Mouse (Mus musculus) megakaryocyte-erythroid progenitor cell, adult 5-6 weeks (primary cell): Measurements from ENCODE around the gene Pagr1a. TPM values are rescaled to one million over a fixed set of nuclear protein-coding genes. Genes with fewer than 3 reads are reported as not detected.

Source experiments
- ATAC-seq: replicated peaks from 2 replicates; pipeline ENCODE4 v1.8.0; 2016; ENCODE audit warnings: mild to moderate bottlenecking, inconsistent platforms; ENCODE audit not compliant: severe bottlenecking, poor library complexity, low FRiP score, low TSS enrichment
- total RNA-seq, 2 experiments: library from RNA; stranded (forward) in 1 of 2; stranded (reverse) in 1 of 2; fragments of 200-1000, 215-1000 nt in 1 of 2; fragments of >200 nt in 1 of 2; fragmentation: Nextera tagmentation in 1 of 2; gene quantifications; 2 replicates each; pipeline ENCODE4 v1.2.3; 2014 to 2017

The Pagr1a gene
- total RNA-seq (2014; fragmentation: Nextera tagmentation) (62.5 and 66.9 TPM in 2 replicates), total RNA-seq (2017) (24.5 TPM in 1 of 2 replicates, not detected in the other)

GRCm38 (mm10) chr7:127016971-127017949 is at the start of gene Pagr1a:
Gene Pagr1a, minus strand, starts transcription at chr7:127017352.
- peak; percentile 60 for ATAC-seq

GRCm38 (mm10) chr7:127066317-127066716 is 49.2 kb upstream of the Pagr1a start:
- ATAC-seq = no peak

GRCm38 (mm10) chr7:127065538-127065937 is 48.4 kb upstream of the Pagr1a start:
- ATAC-seq = no peak

- no peak for ATAC-seq
These were observed 38.0 kb upstream of the Pagr1a start for GRCm38 (mm10) chr7:127055026-127055585.

GRCm38 (mm10) chr7:127041851-127042672 is 24.9 kb upstream of the Pagr1a start, which contains the start of gene Kif22:
Gene Kif22, minus strand, starts transcription at chr7:127042471.
- peak; percentile 96 for ATAC-seq

GRCm38 (mm10) chr7:127031244-127031643 is 14.1 kb upstream of the Pagr1a start:
- no peak for ATAC-seq

- no peak for ATAC-seq
These were observed 13.0 kb upstream of the Pagr1a start for GRCm38 (mm10) chr7:127030172-127030571.

GRCm38 (mm10) chr7:127027885-127028284 is 10.7 kb upstream of the Pagr1a start:
- ATAC-seq = no peak

- peak; percentile 81 for ATAC-seq
These were observed 10.0 kb upstream of the Pagr1a start, which contains the start of gene Maz for GRCm38 (mm10) chr7:127026984-127027726. Gene Maz, minus strand, starts transcription at chr7:127027037.

- no peak for ATAC-seq
These were observed 9.4 kb upstream of the Pagr1a start for GRCm38 (mm10) chr7:127026616-127026983.

- ATAC-seq = 0 out of 2 replicates have a peak, but pooled peaks have one; percentile 14
These were observed 9.0 kb upstream of the Pagr1a start for GRCm38 (mm10) chr7:127026161-127026600.

- ATAC-seq = no peak
These were observed 8.5 kb upstream of the Pagr1a start for GRCm38 (mm10) chr7:127025556-127026160.

GRCm38 (mm10) chr7:127024755-127025555 is 7.8 kb upstream of the Pagr1a start:
- ATAC-seq = peak; percentile 22

GRCm38 (mm10) chr7:127023896-127024690 is 6.9 kb upstream of the Pagr1a start:
- no peak for ATAC-seq

GRCm38 (mm10) chr7:127023272-127023691 is 6.1 kb upstream of the Pagr1a start:
- no peak for ATAC-seq

- ATAC-seq = no peak
These were observed 5.5 kb upstream of the Pagr1a start for GRCm38 (mm10) chr7:127022528-127023271.
